Mouse (Mus musculus) lung, postnatal 0 days (tissue): Measurements from ENCODE around the gene Morc2a.

Source experiments
- CTCF ChIP-seq: IDR thresholded peaks from 2 replicates; pipeline ENCODE4 v1.5.1; 2016; ENCODE audit warnings: antibody characterized with exemption, mild to moderate bottlenecking
- EP300 ChIP-seq: IDR thresholded peaks from 2 replicates; pipeline ENCODE4 v1.6.1; 2016; ENCODE audit warnings: antibody characterized with exemption, mild to moderate bottlenecking, control low read depth

DNA sequence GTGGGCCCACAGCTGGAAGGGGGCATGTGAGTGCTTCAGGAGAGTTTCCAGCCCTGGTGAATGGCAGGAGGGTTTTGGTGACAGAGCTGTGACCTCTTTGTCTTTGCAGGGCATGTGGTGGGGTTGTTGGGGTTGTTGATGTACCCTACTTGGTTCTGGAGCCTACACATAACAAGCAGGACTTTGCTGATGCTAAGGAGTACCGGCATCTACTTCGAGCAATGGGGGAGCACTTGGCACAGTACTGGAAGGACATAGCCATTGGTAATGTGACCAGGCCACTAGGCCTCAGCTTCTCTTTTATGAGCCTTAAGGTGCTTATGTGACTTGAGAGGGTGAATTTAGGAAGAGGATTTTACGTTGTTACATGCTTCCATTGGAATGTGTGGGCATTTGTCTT, 30.8 kb downstream of the Morc2a start:
- TF ChIP-seq EP300, result no peak
- no peak for TF ChIP-seq CTCF
